Mouse (Mus musculus): ENCODE measurements around the gene Gm5617. TPM values are rescaled to one million over a fixed set of nuclear protein-coding genes. Genes with fewer than 3 reads are reported as not detected.
"Not testable (repeated sequence)": the region's sequence is repeated elsewhere in the genome, so short reads cannot be mapped to it uniquely, and the experiment has no call there.

Gm5617 gene
- total RNA-seq, 2 experiments from 2014 or later, result 18.5 to 26.8 TPM

DNA sequence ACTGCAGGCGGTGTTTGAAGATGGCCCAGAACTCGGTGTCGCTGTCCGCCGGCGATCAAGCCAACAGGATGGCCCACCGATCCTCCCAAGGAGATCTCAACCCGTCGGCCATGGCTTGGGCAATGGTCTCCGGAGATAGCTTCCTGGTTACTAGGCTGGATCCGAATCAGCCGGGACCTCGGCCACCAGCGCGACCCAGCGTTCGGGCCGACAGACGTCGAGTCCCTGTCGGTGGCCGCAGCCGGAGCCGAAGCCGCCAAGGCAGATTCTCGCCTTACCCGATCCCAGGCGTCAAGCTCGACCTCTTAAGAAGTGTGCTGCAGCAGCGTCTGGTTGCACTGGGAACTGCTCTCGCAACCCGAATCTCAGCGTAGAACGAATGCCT lies 298 bp downstream of the Gm5617 start:
- peak; percentile 47 for ATAC-seq (ENCODE audit: poor library complexity, severe bottlenecking)

DNA sequence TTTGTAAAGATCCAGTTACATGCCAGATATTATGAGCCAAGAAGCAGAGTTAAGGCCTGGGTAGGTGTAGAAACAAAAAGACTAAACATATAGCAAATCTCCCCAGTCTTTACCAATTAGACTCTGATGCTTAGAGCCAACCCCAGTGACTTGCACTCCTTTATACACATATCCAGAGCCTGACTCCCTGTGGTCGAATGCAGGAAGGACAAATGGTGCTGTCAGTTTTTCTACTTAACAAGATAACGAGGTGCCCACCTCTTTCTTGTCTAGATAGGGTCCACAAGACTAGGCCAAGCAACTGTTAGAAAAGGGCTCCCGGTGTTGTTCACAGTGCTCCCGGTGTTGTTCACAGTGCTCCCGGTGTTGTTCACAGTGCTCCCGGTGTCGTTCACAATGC lies 6.0 kb downstream of the Gm5617 start:
- no peak for ATAC-seq (ENCODE audit: poor library complexity, severe bottlenecking)

DNA sequence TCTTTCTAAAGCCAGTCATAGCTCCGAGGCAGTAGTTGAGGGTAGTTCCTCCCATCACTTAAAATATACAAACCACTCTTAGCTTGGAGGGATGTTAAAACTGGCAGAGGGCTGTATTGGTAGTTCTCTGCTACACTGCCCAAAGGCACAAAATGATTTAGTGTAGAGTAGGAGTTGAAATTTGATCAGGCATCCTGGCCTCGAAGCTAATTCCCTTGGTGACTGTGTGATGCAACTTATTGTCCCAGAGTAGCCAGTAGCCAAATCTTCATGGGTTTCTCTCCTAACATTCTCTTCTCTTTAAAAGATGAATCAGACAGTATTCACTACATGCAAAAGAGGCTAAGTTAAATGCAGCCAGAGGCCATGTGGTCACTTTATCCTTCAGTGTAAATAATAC lies 7.8 kb downstream of the Gm5617 start:
- ATAC-seq (ENCODE audit: poor library complexity, severe bottlenecking), result no peak

DNA sequence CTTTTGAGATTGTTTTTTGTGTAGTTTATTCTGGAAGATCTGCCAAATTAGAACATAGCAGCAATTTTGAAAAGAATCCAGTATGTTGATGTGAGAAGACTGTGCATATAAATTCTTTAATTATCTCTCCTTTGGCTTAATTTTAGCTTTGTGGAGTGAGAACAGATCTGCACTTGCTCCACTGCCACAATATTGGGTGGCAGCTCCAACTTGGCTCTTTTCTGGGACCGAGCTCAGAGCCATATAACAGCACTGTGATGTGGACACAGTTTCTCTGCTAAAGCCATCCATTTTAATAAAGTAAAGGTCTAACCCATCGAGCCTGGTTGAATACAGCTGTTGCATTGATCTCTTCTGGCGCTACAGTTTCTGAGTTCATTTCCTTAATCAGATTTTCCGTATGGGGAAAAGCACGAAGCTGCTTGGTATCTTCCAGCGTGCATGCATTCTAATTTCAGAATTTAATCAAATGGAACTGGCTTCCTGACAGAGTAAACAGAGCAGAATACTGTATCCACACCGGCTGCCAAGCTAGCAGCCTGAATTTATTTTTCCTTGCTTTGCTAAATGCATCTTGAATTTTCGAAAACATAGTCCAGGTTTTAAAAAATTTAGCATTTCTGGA lies 9.6 kb downstream of the Gm5617 start:
- ATAC-seq (ENCODE audit: poor library complexity, severe bottlenecking), result no peak

DNA sequence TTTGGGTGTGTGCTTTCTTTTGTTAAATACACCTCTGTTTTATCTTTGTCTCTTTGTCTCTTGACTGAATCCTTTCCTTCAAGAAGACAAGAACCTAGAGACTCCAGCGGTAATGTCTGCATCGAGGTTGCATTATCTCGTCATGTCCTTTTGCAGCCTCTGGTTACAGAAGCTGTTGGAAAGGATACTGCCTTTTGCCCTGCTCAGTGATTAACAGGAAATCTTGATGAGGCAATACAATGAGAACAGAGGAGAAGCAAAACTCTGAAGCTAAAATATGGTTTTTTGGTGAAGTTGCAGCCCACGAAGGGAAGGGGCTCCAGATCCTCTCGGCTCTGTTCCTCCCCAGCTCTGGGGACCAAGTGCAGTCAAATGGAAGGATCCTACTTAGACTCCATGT lies 14.9 kb downstream of the Gm5617 start:
- ATAC-seq (ENCODE audit: poor library complexity, severe bottlenecking), result no peak

DNA sequence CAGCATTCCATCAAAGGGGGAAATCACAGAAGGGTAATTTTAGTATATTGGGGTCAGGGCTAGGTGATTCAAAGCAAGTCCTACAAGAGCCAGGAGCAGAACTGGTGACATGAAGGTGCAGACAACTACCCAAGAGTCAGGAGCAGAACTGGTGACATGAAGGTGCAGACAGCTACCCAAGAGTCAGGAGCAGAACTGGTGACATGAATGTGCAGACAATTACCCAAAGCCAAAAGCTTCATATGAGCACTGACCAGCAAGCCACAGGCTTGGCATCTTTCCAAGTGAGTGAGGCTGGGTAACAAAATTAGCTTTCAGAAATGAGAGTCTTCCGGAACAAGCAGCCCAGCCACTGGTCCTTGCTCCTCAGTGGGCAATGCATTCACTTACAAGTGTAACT lies 20.1 kb downstream of the Gm5617 start:
- peak; percentile 47; the same call in 1 of the 2 replicates for ATAC-seq (ENCODE audit: poor library complexity, severe bottlenecking)

DNA sequence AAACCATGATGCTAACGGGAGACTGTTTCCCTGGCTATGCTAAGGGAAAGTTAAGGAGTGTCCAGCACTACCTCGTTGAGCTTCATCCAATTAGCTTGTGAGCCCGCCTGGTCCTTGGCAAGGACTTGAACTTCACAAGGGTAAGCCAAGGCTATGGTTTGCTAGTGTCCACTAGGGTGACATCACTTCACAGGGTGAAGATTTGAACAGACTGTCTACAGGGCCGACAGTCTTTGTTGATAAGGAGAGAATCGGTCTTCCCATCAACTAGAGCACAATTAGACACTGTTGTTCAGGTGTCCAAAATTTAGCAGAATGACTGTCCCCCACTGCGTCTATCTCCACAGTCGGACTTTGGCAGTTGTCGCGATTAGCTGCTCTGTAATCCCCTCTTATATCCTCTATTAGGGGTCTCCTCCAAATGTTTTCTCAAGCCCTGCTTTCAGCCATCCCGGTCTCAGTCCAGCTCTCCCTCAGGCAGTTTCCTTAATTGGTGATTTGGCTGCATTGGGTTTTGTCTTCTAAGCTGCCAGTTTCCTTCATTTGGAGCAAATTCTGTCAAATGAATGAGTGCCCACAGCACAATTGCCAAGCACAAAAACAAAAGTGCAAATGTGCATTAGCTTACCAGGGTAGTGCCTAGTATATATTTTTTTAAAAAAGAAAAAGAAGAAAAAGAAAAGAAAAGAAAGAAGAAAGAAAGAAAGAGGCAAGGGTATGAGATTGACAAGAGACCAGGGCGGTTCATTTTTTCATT lies 21.6 kb downstream of the Gm5617 start:
- ATAC-seq (ENCODE audit: poor library complexity, severe bottlenecking), result no peak

DNA sequence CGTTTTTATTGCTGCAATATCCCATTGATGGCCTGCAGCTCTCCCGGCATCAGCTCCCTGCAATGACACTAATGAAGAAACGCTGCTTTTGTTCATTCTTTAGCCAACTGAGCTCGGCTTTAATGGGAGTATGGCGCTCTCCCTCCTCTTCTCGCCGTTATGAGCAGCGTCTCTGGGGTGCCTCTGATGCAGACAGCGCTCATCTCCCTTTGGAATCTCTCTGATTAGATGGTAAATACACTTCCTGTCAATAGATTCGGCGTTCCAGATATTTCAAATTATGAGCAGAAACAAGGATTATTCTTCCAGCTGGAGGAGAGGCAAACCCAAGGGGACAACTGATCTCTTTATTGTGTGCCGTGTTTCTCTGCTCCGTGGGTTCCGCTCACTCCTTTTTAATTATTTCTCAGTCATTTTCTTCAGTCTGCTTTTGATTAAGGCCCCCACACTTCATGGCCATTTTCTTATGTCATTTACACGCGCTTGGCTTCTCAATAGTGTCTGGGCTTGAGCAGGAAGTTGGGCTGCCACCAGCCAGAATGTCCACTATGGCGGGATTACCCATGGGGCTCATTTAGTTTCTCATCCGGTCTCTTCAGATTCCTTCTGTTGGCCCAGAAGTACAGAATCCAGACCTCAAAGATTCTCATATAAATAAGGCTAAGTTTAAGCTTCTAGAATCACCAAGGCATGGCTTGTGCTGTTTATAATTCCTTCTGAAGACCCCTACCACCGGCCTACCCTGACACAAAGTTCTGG lies 22.3 kb downstream of the Gm5617 start:
- no peak for ATAC-seq (ENCODE audit: poor library complexity, severe bottlenecking)

DNA sequence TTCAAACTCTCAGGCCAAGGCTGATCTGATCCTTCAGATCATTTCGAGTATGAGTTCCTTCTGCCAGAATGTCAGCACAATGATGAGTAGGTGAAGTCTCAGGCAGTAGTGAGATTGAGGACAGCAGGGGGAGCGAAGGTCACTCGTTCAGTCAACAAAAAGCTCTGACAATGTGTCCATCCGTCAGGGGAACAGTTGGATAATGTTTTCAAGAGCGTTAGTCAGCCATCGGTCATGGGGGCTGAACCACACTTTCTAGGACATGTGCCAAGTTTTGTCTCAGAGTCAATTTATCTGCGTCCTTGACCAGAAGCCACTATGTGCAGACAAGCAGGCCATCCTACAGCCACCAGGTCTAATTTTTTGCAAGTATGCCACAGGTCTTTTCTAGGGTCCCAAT lies 25.2 kb downstream of the Gm5617 start:
- not testable (repeated sequence) for ATAC-seq (ENCODE audit: poor library complexity, severe bottlenecking)

DNA sequence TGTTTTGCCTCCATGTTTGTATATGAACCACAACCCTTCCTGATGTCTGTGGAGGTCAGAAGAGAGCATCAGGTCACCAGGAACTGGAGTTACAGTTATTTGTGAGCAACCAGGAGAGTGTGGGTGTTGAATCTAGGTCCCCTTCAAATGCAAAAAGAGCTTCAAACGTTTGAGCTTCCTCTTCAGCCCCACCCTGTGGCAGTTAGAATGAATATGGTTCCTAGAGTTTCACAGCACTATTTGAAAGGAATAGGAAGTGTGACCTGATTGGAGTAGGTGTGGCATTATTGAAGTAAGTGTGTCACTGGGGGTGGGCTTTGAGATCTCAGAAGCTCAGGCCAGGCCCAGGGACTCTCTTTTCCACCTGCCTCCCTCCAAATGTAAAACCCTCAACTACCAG lies 30.3 kb downstream of the Gm5617 start:
- peak; percentile 69 for ATAC-seq (ENCODE audit: poor library complexity, severe bottlenecking)

DNA sequence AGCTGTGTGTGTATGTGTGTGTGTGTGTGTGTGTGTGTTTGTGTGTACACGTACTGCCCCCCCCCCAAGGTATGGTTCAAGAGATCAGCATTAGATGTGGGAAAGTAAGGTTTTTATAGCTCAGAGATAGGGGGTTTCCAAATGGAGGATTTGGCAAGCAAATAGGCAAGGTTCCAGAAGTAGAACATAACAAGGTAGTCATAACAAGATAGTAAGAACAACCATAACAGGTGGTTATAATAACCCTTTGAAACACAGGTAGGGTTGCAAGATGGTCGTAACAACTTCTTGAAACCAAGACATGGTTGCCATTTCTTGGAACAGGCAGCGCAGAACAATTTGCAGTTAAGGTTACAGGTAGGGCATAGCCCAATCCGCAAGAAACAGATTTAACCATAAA lies 31.3 kb downstream of the Gm5617 start:
- ATAC-seq (ENCODE audit: poor library complexity, severe bottlenecking), result no peak

DNA sequence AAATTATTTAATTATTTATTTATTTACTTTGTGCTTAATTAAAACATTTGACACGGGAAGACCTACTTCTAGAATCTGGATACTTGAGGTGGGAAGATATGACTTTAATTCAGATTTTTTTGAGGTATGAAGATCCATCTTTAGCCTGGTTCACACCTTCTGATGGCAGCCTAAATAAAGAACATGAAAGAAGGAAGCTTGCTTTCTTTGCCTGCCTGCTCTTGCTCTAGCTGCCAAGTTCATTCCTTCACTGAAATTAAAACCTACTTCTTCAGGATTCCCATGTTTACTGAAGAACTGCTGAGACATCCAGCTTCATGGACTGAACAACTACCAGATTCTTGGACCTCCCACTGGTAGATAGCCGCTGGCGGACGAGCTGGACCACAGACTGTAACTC lies 36.1 kb downstream of the Gm5617 start:
- no peak for ATAC-seq (ENCODE audit: poor library complexity, severe bottlenecking)

DNA sequence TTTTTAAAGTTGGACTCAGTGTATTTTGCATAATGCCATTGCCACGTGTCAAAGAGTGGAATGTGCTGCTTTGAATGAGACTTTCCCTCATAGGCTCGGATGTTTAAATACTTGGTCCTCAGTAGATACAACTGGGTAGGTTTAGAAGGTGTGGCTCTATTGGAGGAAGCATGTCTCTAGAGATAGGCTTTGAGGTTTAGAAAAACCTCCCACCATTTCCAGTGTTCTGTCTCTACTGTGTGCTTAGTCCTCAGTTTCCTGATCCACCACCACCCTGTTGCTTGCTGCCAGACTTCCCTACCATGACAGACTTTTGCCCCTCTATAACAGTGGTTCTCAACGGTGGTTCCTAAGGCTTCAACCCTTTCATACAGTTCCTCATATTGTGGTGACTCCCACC lies 37.0 kb downstream of the Gm5617 start:
- no peak for ATAC-seq (ENCODE audit: poor library complexity, severe bottlenecking)

DNA sequence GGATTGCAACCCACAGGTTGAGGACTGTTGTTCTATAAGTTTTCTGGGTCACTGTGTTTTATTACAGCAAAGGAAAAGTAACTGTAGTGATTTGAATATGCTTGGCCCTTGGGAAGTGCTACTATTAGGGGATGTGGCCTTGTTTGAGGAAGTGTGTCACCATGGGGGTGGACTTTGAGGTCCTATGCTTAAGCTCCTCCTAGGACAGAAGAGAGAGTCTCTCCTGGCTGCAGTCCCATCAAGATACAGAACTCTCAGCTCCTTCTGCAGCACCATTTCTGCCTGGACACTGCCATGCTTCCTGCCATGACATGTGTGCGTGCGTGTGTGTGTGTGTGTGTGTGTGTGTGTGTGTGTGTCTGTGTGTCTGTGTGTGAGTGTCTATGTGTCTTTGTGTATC lies 37.5 kb downstream of the Gm5617 start:
- peak; percentile 84 for ATAC-seq (ENCODE audit: poor library complexity, severe bottlenecking)

DNA sequence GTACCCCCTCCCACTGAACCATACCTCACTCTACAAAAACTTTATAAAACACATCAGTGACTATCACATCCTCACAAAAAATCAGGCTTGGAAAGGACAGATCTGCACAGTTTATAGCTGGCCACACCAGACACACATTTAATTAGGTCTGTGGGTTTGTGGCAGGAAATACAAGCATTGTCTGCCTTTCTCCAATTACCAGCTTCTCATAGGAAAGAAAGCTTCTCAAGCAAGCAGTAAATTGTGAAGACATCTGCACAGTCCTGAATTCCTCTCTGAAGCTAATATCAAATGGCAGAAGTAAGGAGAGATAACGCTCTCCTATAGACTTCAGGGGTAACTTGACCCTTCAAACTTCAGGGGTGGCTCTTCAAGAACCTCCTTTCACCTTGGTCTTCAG lies 41.2 kb downstream of the Gm5617 start:
- ATAC-seq (ENCODE audit: poor library complexity, severe bottlenecking), result no peak

DNA sequence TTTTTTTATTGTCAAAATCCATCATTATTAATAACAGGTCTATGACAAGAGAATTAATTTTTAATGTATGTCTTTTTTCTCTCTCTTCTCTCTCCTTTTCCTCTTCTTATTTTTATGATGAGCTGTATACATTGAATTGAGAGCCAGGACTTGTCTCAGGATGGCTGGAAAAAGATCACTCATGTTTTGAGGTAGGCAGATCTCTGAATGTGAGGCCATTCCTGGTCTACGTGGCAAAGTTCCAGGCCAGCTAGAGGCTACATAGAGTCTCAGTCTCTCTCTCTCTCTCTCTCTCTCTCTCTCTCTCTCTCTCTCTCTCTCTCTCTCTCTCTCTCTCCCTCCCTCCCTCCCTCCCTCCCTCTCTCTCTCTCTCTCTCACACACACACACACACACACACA lies 42.4 kb downstream of the Gm5617 start:
- not testable (repeated sequence) for ATAC-seq (ENCODE audit: poor library complexity, severe bottlenecking)

DNA sequence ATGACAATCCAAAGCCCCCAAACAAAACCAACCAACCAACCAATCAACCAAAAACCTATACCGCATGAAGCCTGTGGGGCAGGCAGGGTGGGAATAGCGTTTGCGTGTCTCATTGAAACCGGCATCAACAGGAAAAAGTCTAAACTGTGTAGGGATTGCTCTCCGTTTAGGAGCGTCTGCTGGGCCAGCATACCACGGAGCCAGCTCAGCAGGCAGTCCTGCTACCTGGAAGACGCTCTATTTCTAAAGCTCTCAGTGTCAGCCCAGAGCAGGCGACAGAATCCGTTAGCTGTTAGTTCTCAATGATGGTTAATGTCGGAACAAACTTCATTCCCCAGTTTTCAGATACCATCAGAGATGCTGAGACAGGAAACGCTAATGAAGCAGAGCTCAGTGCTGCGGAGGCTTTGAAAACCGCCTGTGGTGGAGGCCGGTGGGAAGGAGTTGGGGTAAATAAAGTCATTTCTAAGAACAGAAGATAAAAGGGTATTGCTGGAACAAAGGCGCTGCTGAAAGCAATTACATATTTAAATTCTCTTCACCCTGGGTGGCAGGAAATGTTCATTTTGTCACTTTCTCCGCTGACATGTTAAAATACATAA lies 42.9 kb downstream of the Gm5617 start:
- peak; percentile 30; the same call in 1 of the 2 replicates for ATAC-seq (ENCODE audit: poor library complexity, severe bottlenecking)

DNA sequence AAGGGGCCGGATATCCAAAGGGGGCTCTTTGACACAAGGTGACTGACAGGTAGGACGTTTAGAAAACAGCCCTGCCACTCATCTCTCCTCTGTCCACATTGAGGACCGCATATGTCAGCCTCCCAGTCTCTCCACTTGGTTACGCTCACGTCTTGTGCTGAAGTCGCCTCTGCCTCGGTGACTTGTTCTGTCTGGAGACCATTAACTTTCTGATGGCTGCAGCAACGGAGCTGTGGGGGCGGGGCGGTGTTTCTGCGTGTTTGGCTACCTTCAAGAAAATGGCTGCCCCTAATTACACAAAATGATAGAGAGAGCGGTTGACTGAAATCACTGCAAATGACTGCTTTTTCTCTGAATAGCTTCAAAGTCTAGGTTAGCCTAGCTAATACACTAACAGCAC lies 43.4 kb downstream of the Gm5617 start:
- ATAC-seq (ENCODE audit: poor library complexity, severe bottlenecking), result no peak

All from megakaryocyte, adult 5-6 weeks (primary cell).